Mouse (Mus musculus): ENCODE measurements around the gene Atp5g3.
A peak's percentile ranks its signal among the peaks of the same experiment; 100 is the strongest.
"Not testable (repeated sequence)": the region's sequence is repeated elsewhere in the genome, so short reads cannot be mapped to it uniquely, and the experiment has no call there.

Atp5g3 gene

DNA sequence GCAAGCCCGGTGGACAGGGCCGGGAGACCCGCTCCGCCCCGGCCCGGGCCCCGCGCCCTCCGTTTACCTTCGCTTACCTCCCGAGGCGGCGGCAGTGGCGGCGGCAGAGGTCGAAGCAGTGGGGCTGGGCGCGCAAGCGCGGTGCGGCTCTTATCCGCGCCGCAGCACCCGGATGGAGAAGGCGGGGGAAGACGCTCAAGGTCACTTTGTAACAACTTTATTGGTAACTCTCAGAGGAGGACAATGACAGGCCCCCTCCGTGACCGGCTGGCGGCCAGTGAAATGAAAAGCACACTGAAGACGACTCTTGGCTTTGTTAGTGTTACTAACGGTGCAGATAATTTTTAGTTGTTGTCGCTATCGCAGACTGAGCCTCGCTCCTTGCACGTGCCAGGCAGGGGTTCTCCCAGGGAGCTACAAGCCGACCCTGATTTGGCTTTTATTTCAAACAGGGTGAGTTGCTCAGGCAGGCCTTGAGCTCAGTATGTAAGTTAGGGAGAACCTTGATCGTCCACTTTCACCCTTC, at the start of gene Atp5g3:
Atp5g3 (minus strand) TSS at position 152 of the 526 bp plus-strand sequence.
- peak; percentile 88 for DNase-seq (ENCODE audit: low read depth, low spot score)

GRCm38 (mm10) chr2:73958342-73958741, 47.2 kb upstream of the Atp5g3 start:
- DNase-seq (ENCODE audit: low read depth, low spot score) = no peak

GRCm38 (mm10) chr2:73953612-73954011, 42.5 kb upstream of the Atp5g3 start:
- no peak for DNase-seq (ENCODE audit: low read depth, low spot score)

DNA sequence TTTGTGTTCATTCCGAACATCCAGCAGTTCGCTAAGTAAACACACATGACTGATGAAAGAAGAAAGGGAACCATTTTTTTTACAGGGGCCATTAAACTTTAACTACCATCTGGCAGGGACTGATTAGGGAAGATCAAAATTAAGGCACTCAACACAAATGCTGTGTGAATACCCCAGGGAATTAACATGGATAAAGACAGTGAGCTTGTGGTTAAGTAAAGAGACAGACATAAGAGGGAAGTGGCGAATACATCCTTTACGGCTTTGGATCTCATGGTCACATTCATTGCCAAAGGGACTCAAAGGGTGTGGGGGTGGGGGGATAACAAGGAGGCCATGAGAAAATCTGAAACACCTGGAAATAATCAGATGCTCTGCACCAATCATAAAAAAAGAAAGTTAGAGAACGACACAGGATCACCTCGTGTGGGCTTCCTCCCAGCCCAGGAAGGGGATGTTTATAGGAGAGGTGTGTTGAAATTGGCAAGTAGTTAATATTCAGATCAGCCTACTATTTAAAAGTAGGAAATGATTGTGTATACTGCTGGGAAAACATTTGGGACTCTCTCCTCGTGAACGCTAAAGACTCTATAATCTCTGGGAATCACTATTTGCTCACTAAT, 41.6 kb upstream of the Atp5g3 start:
- no peak for DNase-seq (ENCODE audit: low read depth, low spot score)

- no peak for DNase-seq (ENCODE audit: low read depth, low spot score)
Observed at GRCm38 (mm10) chr2:73947360-73947759, 36.2 kb upstream of the Atp5g3 start.

- no peak for DNase-seq (ENCODE audit: low read depth, low spot score)
Observed at GRCm38 (mm10) chr2:73943735-73944134, 32.6 kb upstream of the Atp5g3 start.

GRCm38 (mm10) chr2:73942844-73943243, 31.7 kb upstream of the Atp5g3 start:
- DNase-seq (ENCODE audit: low read depth, low spot score) = no peak

GRCm38 (mm10) chr2:73941281-73941680, 30.2 kb upstream of the Atp5g3 start:
- DNase-seq (ENCODE audit: low read depth, low spot score) = no peak

DNA sequence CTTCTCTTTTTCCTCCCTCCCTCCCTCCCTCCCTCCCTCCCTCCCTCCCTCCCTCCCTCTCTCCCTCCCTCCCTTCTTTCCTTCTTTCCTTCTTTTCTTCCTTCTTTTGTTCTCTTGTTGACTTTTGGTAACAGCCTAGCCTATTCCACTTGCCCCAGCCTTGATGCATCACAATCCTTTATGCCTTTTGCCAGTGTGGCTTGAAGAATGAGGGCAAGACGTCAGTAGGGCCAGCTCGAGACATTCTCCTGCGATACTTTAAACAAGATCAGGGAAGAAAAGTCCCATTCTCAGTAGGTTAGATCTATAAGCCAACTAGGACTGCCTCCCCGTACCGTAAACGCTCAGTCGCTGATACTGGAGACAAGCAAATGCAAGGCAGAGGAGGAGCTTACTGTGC, 29.3 kb upstream of the Atp5g3 start:
- DNase-seq (ENCODE audit: low read depth, low spot score) = no peak

DNA sequence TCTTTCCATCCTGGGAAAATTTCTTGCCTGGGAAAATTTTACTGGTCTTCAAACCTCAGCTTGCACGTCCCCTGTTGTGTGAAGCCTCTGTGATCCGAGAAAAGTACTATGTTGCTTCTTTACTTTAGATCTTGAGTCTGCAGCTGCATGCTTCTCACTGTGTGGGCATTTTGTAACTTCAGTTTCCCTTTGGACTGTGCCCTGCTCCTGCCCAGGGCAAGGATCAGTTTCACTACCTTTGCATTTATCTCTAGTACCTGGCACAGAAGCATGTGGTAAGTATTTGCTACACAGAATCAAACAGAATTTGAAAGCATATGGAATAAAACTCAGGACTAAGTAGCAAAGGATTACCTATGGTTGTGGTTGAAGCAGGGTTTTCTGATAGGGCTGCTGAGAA, 27.8 kb upstream of the Atp5g3 start:
- no peak for DNase-seq (ENCODE audit: low read depth, low spot score)

DNA sequence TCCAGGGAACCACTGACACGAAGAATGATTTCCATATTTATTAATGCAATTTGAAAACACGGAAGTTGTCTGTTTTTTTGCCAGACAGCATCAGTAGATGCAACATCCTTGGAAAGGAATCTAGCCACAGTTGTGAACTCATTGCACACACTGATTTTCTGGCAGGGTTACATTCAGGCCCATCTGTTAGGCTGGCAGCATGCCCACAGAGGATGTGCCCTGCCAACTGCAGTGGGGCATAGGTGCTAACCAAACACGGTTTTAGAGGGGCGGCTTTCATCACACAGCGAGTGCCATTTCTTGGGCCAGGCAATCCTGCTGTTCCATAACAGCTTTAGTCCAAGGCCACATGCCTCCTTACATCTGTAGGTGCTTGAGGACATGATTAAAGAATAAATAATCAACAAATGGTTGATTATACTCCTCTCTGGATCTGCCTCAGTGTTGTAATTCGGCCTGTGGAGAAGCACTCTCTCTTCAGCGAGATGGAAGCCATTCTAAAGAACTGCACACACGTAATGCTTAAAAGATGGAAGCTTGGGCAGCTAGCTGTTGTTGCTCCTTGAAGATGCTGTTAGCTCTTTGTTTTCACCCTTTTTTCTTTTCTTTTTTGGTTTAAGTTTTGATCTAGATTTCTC, 21.7 kb upstream of the Atp5g3 start:
- no peak for DNase-seq (ENCODE audit: low read depth, low spot score)

- no peak for DNase-seq (ENCODE audit: low read depth, low spot score)
Observed at GRCm38 (mm10) chr2:73927711-73928110, 16.6 kb upstream of the Atp5g3 start.

DNA sequence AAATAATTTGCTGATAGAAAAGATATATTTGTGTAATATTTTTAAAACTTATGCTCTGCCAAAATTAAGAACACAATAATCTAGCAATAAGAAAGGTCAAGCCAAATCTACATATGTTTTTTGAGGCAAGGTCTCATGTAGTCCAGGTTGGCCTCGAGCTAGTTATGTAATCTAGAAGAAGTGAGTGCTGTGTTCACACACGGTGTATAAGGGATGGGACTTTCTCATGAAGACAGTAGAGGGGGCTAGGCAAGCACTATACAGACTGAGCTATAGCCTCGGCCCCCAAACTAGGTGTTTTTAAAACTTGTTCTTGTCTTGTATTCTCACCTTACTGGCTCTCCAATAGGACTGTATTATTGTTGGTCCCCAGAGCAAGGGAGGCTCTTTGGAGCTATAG, 14.4 kb upstream of the Atp5g3 start:
- DNase-seq (ENCODE audit: low read depth, low spot score) = no peak

GRCm38 (mm10) chr2:73925089-73925488, 14.0 kb upstream of the Atp5g3 start:
- DNase-seq (ENCODE audit: low read depth, low spot score) = peak; percentile 25

GRCm38 (mm10) chr2:73919642-73920041, 8.5 kb upstream of the Atp5g3 start:
- DNase-seq (ENCODE audit: low read depth, low spot score) = no peak

GRCm38 (mm10) chr2:73912264-73912663, 1.1 kb upstream of the Atp5g3 start:
- DNase-seq (ENCODE audit: low read depth, low spot score) = no peak

- DNase-seq (ENCODE audit: low read depth, low spot score) = no peak
Observed at GRCm38 (mm10) chr2:73910571-73911174, 453 bp downstream of the Atp5g3 start.

- no peak for DNase-seq (ENCODE audit: low read depth, low spot score)
Observed at GRCm38 (mm10) chr2:73909116-73909515, 2.0 kb downstream of the Atp5g3 start.

DNA sequence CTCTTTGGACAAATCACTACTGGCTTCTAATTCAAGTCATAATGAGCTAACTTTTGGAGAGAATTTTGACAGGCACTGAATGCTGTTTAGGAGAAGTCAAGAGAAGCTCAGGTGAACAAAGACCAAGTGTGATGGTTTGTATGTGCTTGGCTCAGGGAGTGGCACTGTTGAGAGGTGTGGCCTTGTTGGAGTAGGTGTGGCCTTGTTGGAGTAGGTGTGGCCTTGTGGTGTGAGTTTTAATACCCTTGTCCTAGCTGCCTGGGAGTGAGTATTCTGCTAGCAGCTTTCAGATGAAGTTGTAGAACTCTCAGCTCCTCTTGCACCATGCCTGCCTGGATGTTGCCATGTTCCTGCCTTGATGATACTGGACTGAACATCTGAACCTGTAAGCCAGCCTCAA, 6.4 kb downstream of the Atp5g3 start:
- not testable (repeated sequence) for DNase-seq (ENCODE audit: low read depth, low spot score)

DNA sequence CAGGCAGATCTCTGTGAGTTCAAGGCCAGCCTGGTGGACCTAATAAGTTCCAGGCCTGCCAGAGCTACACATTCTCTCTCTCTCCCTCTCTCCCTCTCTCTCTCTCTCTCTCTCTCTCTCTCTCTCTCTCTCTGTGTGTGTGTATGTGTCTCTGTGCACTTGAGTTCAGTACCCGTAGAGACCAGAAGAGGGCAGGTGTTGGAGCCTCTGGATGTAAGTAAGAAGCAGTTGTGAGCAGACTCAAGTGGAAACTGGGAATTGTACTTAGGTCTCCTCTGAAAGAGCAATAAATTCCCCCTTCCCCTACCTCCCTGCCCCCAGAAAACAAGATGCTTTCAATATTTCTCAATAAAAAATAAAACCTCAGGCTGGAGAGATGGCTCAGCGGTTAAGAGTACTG, 7.6 kb downstream of the Atp5g3 start:
- DNase-seq (ENCODE audit: low read depth, low spot score) = no peak

GRCm38 (mm10) chr2:73902328-73902727, 8.8 kb downstream of the Atp5g3 start:
- not testable (repeated sequence) for DNase-seq (ENCODE audit: low read depth, low spot score)

- DNase-seq (ENCODE audit: low read depth, low spot score) = no peak
Observed at GRCm38 (mm10) chr2:73901169-73901568, 10.0 kb downstream of the Atp5g3 start.

DNA sequence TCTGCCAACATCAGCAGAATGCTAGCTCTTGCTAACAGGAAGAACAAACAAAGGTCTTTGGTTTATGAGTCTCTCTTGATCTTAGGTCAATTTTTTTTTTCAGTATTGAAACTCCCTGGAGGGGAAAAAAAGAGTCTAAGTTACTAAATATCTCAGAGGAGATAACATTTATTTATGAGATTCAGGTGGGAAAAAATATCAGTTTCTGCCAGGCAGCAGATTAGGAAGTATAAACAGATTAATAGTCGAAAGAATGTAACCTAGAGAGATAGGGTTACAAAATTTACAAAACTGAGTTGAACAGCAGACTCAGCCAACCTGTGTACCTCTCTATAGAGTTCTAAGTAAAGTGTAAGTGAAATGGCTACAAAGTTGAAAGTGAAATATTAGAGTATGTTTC, 10.8 kb downstream of the Atp5g3 start:
- DNase-seq (ENCODE audit: low read depth, low spot score) = no peak
